Mouse (Mus musculus): ENCODE results near the gene Mthfd1l. TPM values are rescaled to one million over a fixed set of nuclear protein-coding genes. Genes with fewer than 3 reads are reported as not detected.

Gene Mthfd1l
- polyA plus RNA-seq, 1 experiment from 2014 or later: 18.5 TPM

- ATAC-seq (ENCODE audit: low read depth): peak; percentile 99
- H3K36me3 ChIP-seq (ENCODE audit: control insufficient read depth, insufficient read depth): peaks cover 27% of the 10 kb centered on the region
- H3K4me1 ChIP-seq (ENCODE audit: control insufficient read depth, low read depth, low read length): peaks cover 34% of the 10 kb centered on the region
- WGBS (ENCODE audit: insufficient replicate concordance): 31% methylated on average over 8 of the region's 8 CpGs
- peak overlapping the region; percentile 56 for H3K4me2 ChIP-seq (ENCODE audit: low read depth, low read length)
- H3K4me3 ChIP-seq (ENCODE audit: low read depth, low read length): 0 out of 2 replicates have a peak overlapping the region, but pooled peaks have one; percentile 11
- H3K27ac ChIP-seq (ENCODE audit: low read length): peak overlapping the region; percentile 88
- no peaks in the 10 kb centered on the region for H3K27me3 ChIP-seq (ENCODE audit: control insufficient read depth, insufficient read depth, low read depth, low read length)
- H3K9me3 ChIP-seq (replicated peaks; ENCODE audit: control insufficient read depth, low read length): no peaks in the 10 kb centered on the region
- peak overlapping the region; percentile 38 for H3K9ac ChIP-seq (ENCODE audit: low read depth, low read length)
Measured at GRCm38 (mm10) chr10:3993365-3994102, 20.6 kb downstream of the Mthfd1l start.

- no peaks in the 10 kb centered on the region for H3K27me3 ChIP-seq (ENCODE audit: control insufficient read depth, insufficient read depth, low read depth, low read length)
- H3K9me3 ChIP-seq (replicated peaks; ENCODE audit: control insufficient read depth, low read length): no peaks in the 10 kb centered on the region
- ATAC-seq (ENCODE audit: low read depth): no peak
- H3K4me2 ChIP-seq (ENCODE audit: low read depth, low read length): no peak overlapping the region
- no peak overlapping the region for H3K4me3 ChIP-seq (ENCODE audit: low read depth, low read length)
- no peak overlapping the region for H3K9ac ChIP-seq (ENCODE audit: low read depth, low read length)
- H3K4me1 ChIP-seq (ENCODE audit: control insufficient read depth, low read depth, low read length): peaks cover 34% of the 10 kb centered on the region
- peak overlapping the region; percentile 55; the same call in 1 of the 2 replicates for H3K27ac ChIP-seq (ENCODE audit: low read length)
- peaks cover 23% of the 10 kb centered on the region for H3K36me3 ChIP-seq (ENCODE audit: control insufficient read depth, insufficient read depth)
- 69% methylated on average over 4 of the region's 4 CpGs for WGBS (ENCODE audit: insufficient replicate concordance)
Measured at GRCm38 (mm10) chr10:3995277-3995676, 22.4 kb downstream of the Mthfd1l start.

DNA sequence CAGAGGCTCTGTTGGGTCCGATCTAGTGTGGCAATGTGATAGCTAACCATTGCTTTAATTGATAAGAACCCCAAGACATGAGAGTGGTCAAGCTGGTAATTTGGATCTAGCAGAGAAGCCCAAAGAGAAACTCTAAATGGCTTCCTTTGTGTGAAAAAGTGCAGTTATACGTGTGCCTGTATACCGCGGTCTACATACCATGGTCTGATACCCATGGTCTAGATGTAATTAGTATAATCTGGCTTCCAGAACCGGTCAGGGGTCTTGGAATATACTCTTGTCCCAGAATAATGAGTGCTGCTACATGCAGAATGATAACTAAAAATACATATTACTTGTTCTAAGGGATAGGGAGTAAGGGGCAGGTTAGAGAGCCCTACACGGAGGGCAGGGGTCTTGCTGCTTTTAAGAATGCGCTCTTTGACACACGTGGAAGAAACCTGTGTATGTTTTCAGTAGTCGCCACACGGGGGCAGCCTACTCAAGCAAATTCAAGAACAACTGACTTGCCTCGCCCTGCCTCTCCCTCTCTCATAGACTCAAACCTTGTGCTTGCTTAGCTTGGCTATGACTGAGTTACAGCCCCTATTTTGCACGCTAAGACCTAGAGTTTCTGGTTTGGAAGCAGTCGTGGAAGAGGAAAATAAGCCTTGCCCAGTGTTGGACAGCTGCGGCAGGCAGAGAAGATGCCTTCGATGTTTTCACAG, 23.4 kb downstream of the Mthfd1l start:
- H3K4me2 ChIP-seq (ENCODE audit: low read depth, low read length): 0 out of 2 replicates have a peak overlapping the region, but pooled peaks have one; percentile 20
- H3K27ac ChIP-seq (ENCODE audit: low read length): peak overlapping the region; percentile 18
- ATAC-seq (ENCODE audit: low read depth): no peak
- peaks cover 18% of the 10 kb centered on the region for H3K36me3 ChIP-seq (ENCODE audit: control insufficient read depth, insufficient read depth)
- WGBS (ENCODE audit: insufficient replicate concordance): 47% methylated on average over 15 of the region's 15 CpGs
- no peaks in the 10 kb centered on the region for H3K9me3 ChIP-seq (replicated peaks; ENCODE audit: control insufficient read depth, low read length)
- no peak overlapping the region for H3K4me3 ChIP-seq (ENCODE audit: low read depth, low read length)
- H3K9ac ChIP-seq (ENCODE audit: low read depth, low read length): peak overlapping the region; percentile 20; the same call in 1 of the 2 replicates
- H3K27me3 ChIP-seq (ENCODE audit: control insufficient read depth, insufficient read depth, low read depth, low read length): no peaks in the 10 kb centered on the region
- peaks cover 34% of the 10 kb centered on the region for H3K4me1 ChIP-seq (ENCODE audit: control insufficient read depth, low read depth, low read length)

- H3K9ac ChIP-seq (ENCODE audit: low read depth, low read length): no peak overlapping the region
- H3K36me3 ChIP-seq (ENCODE audit: control insufficient read depth, insufficient read depth): peaks cover 9% of the 10 kb centered on the region
Measured at GRCm38 (mm10) chr10:3997851-3998426, 25.0 kb downstream of the Mthfd1l start.

GRCm38 (mm10) chr10:4002711-4003110, 29.8 kb downstream of the Mthfd1l start:
- Histone ChIP-seq H3K4me1 (ENCODE audit: control insufficient read depth, low read depth, low read length) (no peaks in the 10 kb centered on the region), H3K9ac (ENCODE audit: low read depth, low read length) (no peak overlapping the region), H3K4me3 (ENCODE audit: low read depth, low read length) (no peak overlapping the region), H3K36me3 (ENCODE audit: control insufficient read depth, insufficient read depth) (peaks cover 9% of the 10 kb centered on the region; the same call in 1 of the 2 replicates), H3K9me3 (replicated peaks; ENCODE audit: control insufficient read depth, low read length) (no peaks in the 10 kb centered on the region), H3K27me3 (ENCODE audit: control insufficient read depth, insufficient read depth, low read depth, low read length) (no peaks in the 10 kb centered on the region), H3K4me2 (ENCODE audit: low read depth, low read length) (no peak overlapping the region), H3K27ac (ENCODE audit: low read length) (no peak overlapping the region)
- WGBS (ENCODE audit: insufficient replicate concordance): 75% methylated on average over 5 of the region's 5 CpGs
- 0 out of 2 replicates have a peak, but pooled peaks have one; percentile 35 for ATAC-seq (ENCODE audit: low read depth)

More at GRCm38 (mm10) chr10:3997851-3998426, 25.0 kb downstream of the Mthfd1l start:
- ATAC-seq (ENCODE audit: low read depth): no peak
- peaks cover 31% of the 10 kb centered on the region for H3K4me1 ChIP-seq (ENCODE audit: control insufficient read depth, low read depth, low read length)
- H3K4me2 ChIP-seq (ENCODE audit: low read depth, low read length): no peak overlapping the region
- WGBS (ENCODE audit: insufficient replicate concordance): 81% methylated on average over 7 of the region's 7 CpGs
- H3K27ac ChIP-seq (ENCODE audit: low read length): no peak overlapping the region
- no peak overlapping the region for H3K4me3 ChIP-seq (ENCODE audit: low read depth, low read length)
- H3K27me3 ChIP-seq (ENCODE audit: control insufficient read depth, insufficient read depth, low read depth, low read length): no peaks in the 10 kb centered on the region
- H3K9me3 ChIP-seq (replicated peaks; ENCODE audit: control insufficient read depth, low read length): no peaks in the 10 kb centered on the region

GRCm38 (mm10) chr10:4005191-4005590, 32.3 kb downstream of the Mthfd1l start:
- no peak for ATAC-seq (ENCODE audit: low read depth)
- H3K9me3 ChIP-seq (replicated peaks; ENCODE audit: control insufficient read depth, low read length): no peaks in the 10 kb centered on the region
- no peaks in the 10 kb centered on the region for H3K27me3 ChIP-seq (ENCODE audit: control insufficient read depth, insufficient read depth, low read depth, low read length)
- no peak overlapping the region for H3K4me3 ChIP-seq (ENCODE audit: low read depth, low read length)
- WGBS (ENCODE audit: insufficient replicate concordance): 79% methylated on average over 7 of the region's 7 CpGs
- H3K27ac ChIP-seq (ENCODE audit: low read length): no peak overlapping the region
- no peaks in the 10 kb centered on the region for H3K4me1 ChIP-seq (ENCODE audit: control insufficient read depth, low read depth, low read length)
- no peak overlapping the region for H3K9ac ChIP-seq (ENCODE audit: low read depth, low read length)
- no peak overlapping the region for H3K4me2 ChIP-seq (ENCODE audit: low read depth, low read length)
- peaks cover 2% of the 10 kb centered on the region; the same call in 1 of the 2 replicates for H3K36me3 ChIP-seq (ENCODE audit: control insufficient read depth, insufficient read depth)

DNA sequence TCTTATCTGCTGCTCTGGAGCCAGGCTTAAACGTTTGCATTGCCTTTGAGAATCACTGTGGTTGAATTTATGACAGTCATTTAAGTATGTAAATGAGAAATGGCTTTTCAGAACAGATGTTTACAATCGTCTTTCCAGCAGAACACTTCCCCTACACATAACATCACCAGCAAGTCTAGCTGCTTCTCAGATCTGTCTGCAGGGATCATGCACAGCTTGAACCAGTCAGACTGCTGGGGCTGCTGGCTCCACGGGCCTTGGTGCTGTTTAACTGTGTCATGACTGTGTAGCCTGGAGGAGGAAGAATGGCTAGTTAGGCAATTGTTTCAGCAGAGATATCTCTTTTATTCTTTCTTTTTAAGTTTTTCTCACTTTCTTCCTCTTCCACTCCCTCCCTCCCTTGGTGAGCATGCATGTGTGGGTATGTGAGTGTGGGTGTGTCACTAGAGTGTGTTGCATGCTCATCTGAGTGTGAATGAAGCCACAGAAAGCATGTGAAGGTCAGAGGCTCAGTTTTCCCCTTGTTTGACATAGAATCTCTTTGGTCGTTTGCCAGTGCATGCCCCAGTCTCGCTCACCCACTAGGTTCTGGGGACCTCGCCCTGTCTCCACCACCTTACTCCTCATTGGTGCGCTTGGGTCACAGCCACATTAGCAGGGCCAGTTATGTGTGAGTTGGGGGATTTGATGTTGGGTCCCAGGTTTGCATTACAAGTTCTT, 33.5 kb downstream of the Mthfd1l start:
- 67% methylated on average over 7 of the region's 7 CpGs for WGBS (ENCODE audit: insufficient replicate concordance)

GRCm38 (mm10) chr10:4022628-4023303, 49.8 kb downstream of the Mthfd1l start:
- Histone ChIP-seq H3K36me3 (ENCODE audit: control insufficient read depth, insufficient read depth) (peaks cover 7% of the 10 kb centered on the region), H3K4me2 (ENCODE audit: low read depth, low read length) (no peak overlapping the region), H3K9ac (ENCODE audit: low read depth, low read length) (no peak overlapping the region), H3K4me1 (ENCODE audit: control insufficient read depth, low read depth, low read length) (no peaks in the 10 kb centered on the region), H3K27me3 (ENCODE audit: control insufficient read depth, insufficient read depth, low read depth, low read length) (no peaks in the 10 kb centered on the region), H3K4me3 (ENCODE audit: low read depth, low read length) (no peak overlapping the region), H3K9me3 (replicated peaks; ENCODE audit: control insufficient read depth, low read length) (no peaks in the 10 kb centered on the region), H3K27ac (ENCODE audit: low read length) (no peak overlapping the region)
- ATAC-seq (ENCODE audit: low read depth): no peak
- 85% methylated on average over 14 of the region's 14 CpGs for WGBS (ENCODE audit: insufficient replicate concordance)

More for the DNA sequence above, 33.5 kb downstream of the Mthfd1l start:
- H3K4me3 ChIP-seq (ENCODE audit: low read depth, low read length): no peak overlapping the region
- no peaks in the 10 kb centered on the region for H3K4me1 ChIP-seq (ENCODE audit: control insufficient read depth, low read depth, low read length)
- H3K9ac ChIP-seq (ENCODE audit: low read depth, low read length): no peak overlapping the region
- no peaks in the 10 kb centered on the region for H3K36me3 ChIP-seq (ENCODE audit: control insufficient read depth, insufficient read depth)
- no peaks in the 10 kb centered on the region for H3K9me3 ChIP-seq (replicated peaks; ENCODE audit: control insufficient read depth, low read length)
- no peak for ATAC-seq (ENCODE audit: low read depth)
- H3K4me2 ChIP-seq (ENCODE audit: low read depth, low read length): no peak overlapping the region
- H3K27me3 ChIP-seq (ENCODE audit: control insufficient read depth, insufficient read depth, low read depth, low read length): no peaks in the 10 kb centered on the region
- H3K27ac ChIP-seq (ENCODE audit: low read length): no peak overlapping the region
